Mouse (Mus musculus) liver, embryonic 16.5 days (tissue): ENCODE data around the gene 4921524J17Rik. TPM values are rescaled to one million over a fixed set of nuclear protein-coding genes. Genes with fewer than 3 reads are reported as not detected.
A peak's percentile ranks its signal among the peaks of the same experiment; 100 is the strongest.

ENCODE experiments used
- ATAC-seq: fragments of 200-750 bp; cut with Nextera tagmentation; 2 replicates; pipeline ENCODE4 v1.8.0; 2017; ENCODE audit warnings: low read depth, mild to moderate bottlenecking, moderate number of reproducible peaks, moderate library complexity
- H3K27ac ChIP-seq: fragments of 300-500 bp; sonication (generic); 2 replicates; pipeline ENCODE4 v1.5.1; 2014; ENCODE audit warnings: mild to moderate bottlenecking, low read length
- H3K27me3 ChIP-seq: fragments of 300-500 bp; sonication (generic); 2 replicates; pipeline ENCODE4 v1.6.1; 2014; ENCODE audit warnings: low read depth, low read length, mixed read lengths; ENCODE audit not compliant: control insufficient read depth, insufficient read depth
- H3K36me3 ChIP-seq: fragments of 300-500 bp; sonication (generic); 2 replicates; pipeline ENCODE4 v1.6.1; 2014; ENCODE audit warnings: mild to moderate bottlenecking; ENCODE audit not compliant: control insufficient read depth, insufficient read depth
- H3K4me1 ChIP-seq: fragments of 300-500 bp; sonication (generic); 2 replicates; pipeline ENCODE4 v1.6.1; 2014; ENCODE audit warnings: low read depth, low read length, mixed read lengths; ENCODE audit not compliant: control insufficient read depth
- H3K4me2 ChIP-seq: fragments of 300-500 bp; sonication (generic); 2 replicates; pipeline ENCODE4 v1.6.1; 2014; ENCODE audit warnings: low read depth, low read length, mixed read lengths
- H3K4me3 ChIP-seq: fragments of 300-500 bp; sonication (generic); 2 replicates; pipeline ENCODE4 v1.5.1; 2014; ENCODE audit warnings: low read depth, mild to moderate bottlenecking, low read length
- H3K9ac ChIP-seq: fragments of 300-500 bp; sonication (generic); 2 replicates; pipeline ENCODE4 v1.6.1; 2014; ENCODE audit warnings: low read depth, low read length
- H3K9me3 ChIP-seq: fragments of 300-500 bp; sonication (generic); replicated peaks from 2 replicates; pipeline ENCODE4 v1.6.1; 2016; ENCODE audit warnings: low read length; ENCODE audit not compliant: control insufficient read depth
- WGBS: fragments of 180-500 bp; shearing (Covaris S2); extraction: QIAGEN DNeasy Blood & Tissue Kit; methylation state at CpG from one replicate; pipeline ENCODE4 v1.1.7; 2014; ENCODE audit not compliant: insufficient replicate concordance; 5-methylcytosine and 5-hydroxymethylcytosine counted together
- polyA plus RNA-seq: library from polyadenylated mRNA; unstranded; fragments of >200 nt; fragmentation: Nextera tagmentation; extraction: Ambion mirVana; gene quantifications from 2 replicates; pipeline ENCODE4 v1.2.1, GENCODE M21; 2015

Gene 4921524J17Rik
- polyA plus RNA-seq, 1 experiment from 2014 or later, result 14.5 TPM

GRCm38 (mm10) chr8:85431281-85432167 is 1.1 kb downstream of the 4921524J17Rik start:
- no peaks in the 10 kb centered on the region for H3K36me3 ChIP-seq
- H3K4me2 ChIP-seq, result peak overlapping the region; percentile 68
- peak overlapping the region; percentile 91 for H3K9ac ChIP-seq
- no peak overlapping the region; the same call in 1 of the 2 replicates for H3K27ac ChIP-seq
- 12% methylated on average over 10 of the region's 10 CpGs for WGBS
- H3K9me3 ChIP-seq, result no peaks in the 10 kb centered on the region
- H3K27me3 ChIP-seq, result no peaks in the 10 kb centered on the region
- peak overlapping the region; percentile 92 for H3K4me3 ChIP-seq
- no peak for ATAC-seq
- H3K4me1 ChIP-seq, result peaks cover 41% of the 10 kb centered on the region

DNA sequence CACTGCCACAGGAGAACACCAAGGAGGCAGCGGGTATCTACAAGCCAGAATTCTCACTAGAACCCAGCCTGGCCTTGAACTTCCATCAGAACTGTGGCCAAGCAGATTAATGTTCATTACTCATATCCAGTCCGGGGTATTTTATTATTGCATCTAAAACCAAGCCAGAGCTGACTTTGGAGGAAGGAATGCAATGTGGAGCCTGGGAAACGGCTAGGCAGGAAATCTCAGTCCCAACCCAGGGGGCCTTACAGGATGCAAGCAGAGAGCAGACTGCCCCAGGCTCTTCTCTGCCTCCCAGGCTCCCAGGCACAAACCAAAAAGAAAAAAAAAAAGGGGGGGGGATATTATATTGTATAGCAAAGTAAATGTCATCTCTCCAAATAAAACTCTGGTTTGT is 1.8 kb downstream of the 4921524J17Rik start:
- peaks cover 45% of the 10 kb centered on the region for H3K4me1 ChIP-seq
- H3K9ac ChIP-seq, result no peak overlapping the region; the same call in 1 of the 2 replicates

GRCm38 (mm10) chr8:85429219-85429618 is 3.4 kb downstream of the 4921524J17Rik start:
- peak overlapping the region; percentile 12; the same call in 1 of the 2 replicates for H3K4me2 ChIP-seq
- H3K4me1 ChIP-seq, result peaks cover 51% of the 10 kb centered on the region
- H3K27me3 ChIP-seq, result no peaks in the 10 kb centered on the region
- H3K36me3 ChIP-seq, result no peaks in the 10 kb centered on the region
- no peak for ATAC-seq
- H3K9me3 ChIP-seq, result no peaks in the 10 kb centered on the region
- H3K9ac ChIP-seq, result no peak overlapping the region
- no peak overlapping the region for H3K4me3 ChIP-seq
- no peak overlapping the region for H3K27ac ChIP-seq
- WGBS, result 17% methylated on average over 4 of the region's 4 CpGs

More for the DNA sequence above, 1.8 kb downstream of the 4921524J17Rik start:
- Histone ChIP-seq H3K4me3 (peak overlapping the region; percentile 92; the same call in 1 of the 2 replicates), H3K27ac (peak overlapping the region; percentile 25; the same call in 1 of the 2 replicates), H3K27me3 (no peaks in the 10 kb centered on the region), H3K9me3 (no peaks in the 10 kb centered on the region), H3K4me2 (peak overlapping the region; percentile 68), H3K36me3 (no peaks in the 10 kb centered on the region)
- no peak for ATAC-seq
- 26% methylated on average over 3 of the region's 3 CpGs for WGBS

DNA sequence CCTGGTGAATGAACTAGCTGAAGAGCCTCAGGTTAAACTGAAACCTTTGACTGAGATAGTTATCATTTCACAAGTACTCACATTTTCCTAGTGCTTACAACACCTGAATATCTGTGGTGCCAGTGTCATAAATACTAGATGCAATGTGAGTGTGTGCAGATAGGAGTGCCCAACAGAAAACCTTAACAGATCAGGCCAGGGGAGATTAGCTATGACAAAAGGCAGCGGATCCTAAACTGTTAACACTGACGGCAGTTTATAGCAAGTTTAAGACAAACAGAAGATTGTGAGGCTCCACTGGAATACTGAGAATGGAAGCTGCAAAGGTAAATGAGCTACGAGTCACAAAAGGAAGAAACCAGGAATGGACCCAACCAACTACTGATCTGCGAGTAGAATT is 5.6 kb downstream of the 4921524J17Rik start:
- Histone ChIP-seq H3K4me2 (peak overlapping the region; percentile 8; the same call in 1 of the 2 replicates), H3K9ac (peak overlapping the region; percentile 24; the same call in 1 of the 2 replicates), H3K36me3 (no peaks in the 10 kb centered on the region), H3K27me3 (no peaks in the 10 kb centered on the region), H3K4me3 (no peak overlapping the region), H3K4me1 (peaks cover 50% of the 10 kb centered on the region), H3K9me3 (no peaks in the 10 kb centered on the region), H3K27ac (no peak overlapping the region)
- ATAC-seq, result no peak
- WGBS, result 44% methylated on average over 4 of the region's 4 CpGs

- no peaks in the 10 kb centered on the region for H3K27me3 ChIP-seq
- H3K36me3 ChIP-seq, result no peaks in the 10 kb centered on the region
- H3K4me1 ChIP-seq, result peaks cover 17% of the 10 kb centered on the region
- ATAC-seq, result no peak
- H3K4me3 ChIP-seq, result no peak overlapping the region
- H3K27ac ChIP-seq, result no peak overlapping the region
- no peak overlapping the region for H3K4me2 ChIP-seq
- H3K9ac ChIP-seq, result no peak overlapping the region
- 81% methylated on average over 1 of the region's 1 CpGs for WGBS
- H3K9me3 ChIP-seq, result no peaks in the 10 kb centered on the region
Measured at GRCm38 (mm10) chr8:85421329-85421728, 11.3 kb downstream of the 4921524J17Rik start.

GRCm38 (mm10) chr8:85408526-85408925 is 24.1 kb downstream of the 4921524J17Rik start:
- H3K4me3 ChIP-seq, result no peak overlapping the region
- no peak overlapping the region for H3K27ac ChIP-seq
- H3K4me1 ChIP-seq, result no peaks in the 10 kb centered on the region; the same call in 1 of the 2 replicates
- H3K9ac ChIP-seq, result no peak overlapping the region
- no peak overlapping the region for H3K4me2 ChIP-seq
- no peak for ATAC-seq
- WGBS, result 52% methylated on average over 3 of the region's 3 CpGs
- H3K9me3 ChIP-seq, result no peaks in the 10 kb centered on the region
- no peaks in the 10 kb centered on the region for H3K27me3 ChIP-seq
- H3K36me3 ChIP-seq, result no peaks in the 10 kb centered on the region; the same call in 1 of the 2 replicates

GRCm38 (mm10) chr8:85408053-85408505 is 24.6 kb downstream of the 4921524J17Rik start:
- Histone ChIP-seq H3K4me1 (no peaks in the 10 kb centered on the region; the same call in 1 of the 2 replicates), H3K36me3 (no peaks in the 10 kb centered on the region; the same call in 1 of the 2 replicates), H3K9me3 (no peaks in the 10 kb centered on the region), H3K27ac (no peak overlapping the region), H3K9ac (no peak overlapping the region), H3K27me3 (no peaks in the 10 kb centered on the region), H3K4me3 (no peak overlapping the region), H3K4me2 (no peak overlapping the region)
- 52% methylated on average over 7 of the region's 7 CpGs for WGBS
- 0 out of 2 replicates have a peak, but pooled peaks have one; percentile 13 for ATAC-seq

GRCm38 (mm10) chr8:85405961-85406360 is 26.7 kb downstream of the 4921524J17Rik start:
- H3K4me2 ChIP-seq, result no peak overlapping the region
- H3K9ac ChIP-seq, result no peak overlapping the region
- no peaks in the 10 kb centered on the region for H3K9me3 ChIP-seq
- H3K4me1 ChIP-seq, result no peaks in the 10 kb centered on the region; the same call in 1 of the 2 replicates
- no peak overlapping the region for H3K27ac ChIP-seq
- no peaks in the 10 kb centered on the region; the same call in 1 of the 2 replicates for H3K36me3 ChIP-seq
- no peak for ATAC-seq
- WGBS, result 63% methylated on average over 10 of the region's 10 CpGs
- no peak overlapping the region for H3K4me3 ChIP-seq
- H3K27me3 ChIP-seq, result no peaks in the 10 kb centered on the region

DNA sequence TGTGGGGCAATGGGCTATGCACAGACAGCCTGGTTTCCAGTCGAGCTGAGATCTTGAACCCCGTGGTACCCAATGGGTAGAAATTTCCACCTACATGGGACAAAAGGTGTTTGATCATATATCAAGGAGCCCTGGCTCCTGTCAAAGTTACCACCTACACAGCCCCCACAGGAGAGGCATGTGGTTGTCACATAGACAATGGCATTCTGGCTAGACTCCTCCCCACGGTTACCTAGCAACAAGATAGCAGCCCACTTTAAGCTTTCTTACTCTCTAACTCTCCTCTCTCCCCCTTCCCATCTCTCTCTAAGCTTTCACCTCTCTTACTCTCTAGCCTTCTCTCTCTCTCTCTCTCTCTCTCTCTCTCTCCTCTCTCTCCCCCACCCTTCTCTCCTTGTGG is 27.2 kb downstream of the 4921524J17Rik start:
- H3K9ac ChIP-seq, result no peak overlapping the region

More for the DNA sequence above, 27.2 kb downstream of the 4921524J17Rik start:
- Histone ChIP-seq H3K36me3 (no peaks in the 10 kb centered on the region; the same call in 1 of the 2 replicates), H3K27ac (no peak overlapping the region), H3K4me3 (no peak overlapping the region), H3K27me3 (no peaks in the 10 kb centered on the region), H3K4me2 (no peak overlapping the region), H3K9me3 (no peaks in the 10 kb centered on the region), H3K4me1 (no peaks in the 10 kb centered on the region; the same call in 1 of the 2 replicates)
- ATAC-seq, result no peak
- WGBS, result 48% methylated on average over 3 of the region's 3 CpGs
